Mouse (Mus musculus) erythroblast, embryonic 14.5 days (primary cell): ENCODE results near the gene Mcm6.

ENCODE experiments used
- GATA1 ChIP-seq: IDR thresholded peaks from 2 replicates; pipeline ENCODE4 v1.6.1; 2012; ENCODE audit warnings: low read length, inconsistent platforms, mixed read lengths
- TAL1 ChIP-seq: IDR thresholded peaks from 3 replicates; pipeline ENCODE4 v1.6.1; 2012; ENCODE audit warnings: low read length, inconsistent platforms, mixed read lengths

DNA sequence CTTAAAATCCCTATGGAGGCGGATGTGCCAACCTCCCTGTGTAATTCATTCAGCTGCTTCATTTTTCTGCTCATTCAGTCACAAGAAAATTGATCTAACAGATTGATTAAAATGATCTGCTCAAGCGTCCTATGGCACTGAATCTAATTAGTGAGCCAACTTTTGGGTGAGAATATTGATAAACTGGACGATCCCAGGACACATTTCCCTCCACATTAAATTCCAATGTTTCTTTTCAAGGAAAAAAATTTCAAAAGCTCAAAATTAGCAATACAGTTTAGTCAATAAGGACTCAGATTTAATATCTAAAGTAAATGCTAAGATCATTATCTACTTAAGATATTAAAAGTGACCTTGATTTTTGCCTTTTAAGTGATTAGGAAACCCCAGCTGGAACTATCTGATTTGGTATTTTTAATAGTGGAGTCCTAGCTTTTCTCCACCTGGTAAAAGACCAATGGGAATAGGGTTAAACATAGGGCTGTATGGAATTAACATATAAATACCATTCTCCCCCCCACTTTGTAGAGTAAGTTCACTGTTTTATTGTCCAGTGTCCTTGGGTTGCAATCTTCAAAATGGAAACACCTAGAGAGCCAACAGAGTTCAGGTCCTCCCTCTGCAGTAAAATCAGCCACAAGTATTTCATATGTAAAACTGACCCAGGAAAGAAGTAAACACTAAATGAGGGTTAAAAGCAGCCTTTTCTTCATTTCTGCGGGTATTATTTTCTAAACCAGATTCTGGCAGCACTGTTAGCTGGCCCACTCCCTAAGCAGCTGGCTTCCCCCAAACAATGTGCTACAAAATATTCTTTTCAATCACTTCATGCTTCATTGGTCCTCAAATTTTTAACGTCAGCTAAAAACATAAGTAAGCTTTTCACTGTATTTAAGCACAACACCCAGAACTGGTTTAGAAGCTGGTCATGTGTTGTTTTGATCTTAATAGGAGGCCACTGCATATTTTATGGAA is 40.8 kb upstream of the Mcm6 start:
- no peak for TF ChIP-seq TAL1
- TF ChIP-seq GATA1 = no peak
